Mouse (Mus musculus): ENCODE results near the gene Adcyap1.

The Adcyap1 gene

GRCm38 (mm10) chr17:93198717-93199116 is at the start of gene Adcyap1:
TSS of gene Adcyap1 (plus strand) at chr17:93199017.
- in situ Hi-C loops (cut with MboI, MseI): no loop called here

- in situ Hi-C loops (cut with MboI, MseI): no loop called here
Measured at GRCm38 (mm10) chr17:93158280-93158851, 40.5 kb upstream of the Adcyap1 start.

GRCm38 (mm10) chr17:93169572-93169971 is 29.2 kb upstream of the Adcyap1 start:
- in situ Hi-C loops (cut with MboI, MseI): no loop called here

GRCm38 (mm10) chr17:93196846-93197245 is 2.0 kb upstream of the Adcyap1 start:
- in situ Hi-C loops (cut with MboI, MseI): no loop called here

GRCm38 (mm10) chr17:93198213-93198612 is 604 bp upstream of the Adcyap1 start:
- in situ Hi-C loops (cut with MboI, MseI): no loop called here

GRCm38 (mm10) chr17:93199218-93199617 is 401 bp downstream of the Adcyap1 start:
- in situ Hi-C loops (cut with MboI, MseI): no loop called here

GRCm38 (mm10) chr17:93199747-93200146 is 930 bp downstream of the Adcyap1 start:
- in situ Hi-C loops (cut with MboI, MseI): no loop called here

GRCm38 (mm10) chr17:93200386-93201264 is 1.8 kb downstream of the Adcyap1 start:
- in situ Hi-C loops (cut with MboI, MseI): no loop called here

GRCm38 (mm10) chr17:93201265-93201925 is 2.6 kb downstream of the Adcyap1 start:
- in situ Hi-C loops (cut with MboI, MseI): no loop called here

- in situ Hi-C loops (cut with MboI, MseI): no loop called here
Measured at GRCm38 (mm10) chr17:93202165-93203075, 3.6 kb downstream of the Adcyap1 start.

- in situ Hi-C loops (cut with MboI, MseI): no loop called here
Measured at GRCm38 (mm10) chr17:93203076-93204031, 4.5 kb downstream of the Adcyap1 start.

- in situ Hi-C loops (cut with MboI, MseI): no loop called here
Measured at GRCm38 (mm10) chr17:93217785-93218184, 19.0 kb downstream of the Adcyap1 start.

- in situ Hi-C loops (cut with MboI, MseI): no loop called here
Measured at GRCm38 (mm10) chr17:93218640-93219039, 19.8 kb downstream of the Adcyap1 start.

- in situ Hi-C loops (cut with MboI, MseI): loop anchor here in 1 of 2 experiments (10.0 kb wide), 1 partner anchor 1437 kb away; no protein-coding TSS in a partner anchor
Measured at GRCm38 (mm10) chr17:93237355-93237754, 38.5 kb downstream of the Adcyap1 start.
